Mouse (Mus musculus) neural tube, embryonic 11.5 days (tissue): ENCODE results near the gene Cyb561a3. TPM values are rescaled to one million over a fixed set of nuclear protein-coding genes. Genes with fewer than 3 reads are reported as not detected.

Source experiments
- ATAC-seq: fragments of 200-750 bp; cut with Nextera tagmentation; 2 replicates; pipeline ENCODE4 v1.8.0; 2017; ENCODE audit warnings: moderate number of reproducible peaks, mild to moderate bottlenecking, moderate TSS enrichment, moderate library complexity; ENCODE audit not compliant: insufficient read depth, low FRiP score, low TSS enrichment
- DNase-seq: peaks from one replicate; pipeline ENCODE4 v3.0.0-alpha.2; 2015; ENCODE audit warnings: low spot score
- H3K27ac ChIP-seq: fragments of 300-500 bp; sonication (generic); 2 replicates; pipeline ENCODE4 v1.5.1; 2014; ENCODE audit warnings: low read depth, mild to moderate bottlenecking, low read length
- H3K27me3 ChIP-seq: fragments of 300-500 bp; sonication (generic); 2 replicates; pipeline ENCODE4 v1.6.1; 2014; ENCODE audit warnings: mild to moderate bottlenecking, low read length, mixed read lengths; ENCODE audit not compliant: control insufficient read depth, insufficient read depth
- H3K36me3 ChIP-seq: fragments of 300-500 bp; sonication (generic); 2 replicates; pipeline ENCODE4 v1.6.1; 2014; ENCODE audit warnings: mild to moderate bottlenecking, low read length, moderate library complexity, mixed read lengths; ENCODE audit not compliant: control insufficient read depth, insufficient read depth
- H3K4me1 ChIP-seq: fragments of 300-500 bp; sonication (generic); 2 replicates; pipeline ENCODE4 v1.6.1; 2014; ENCODE audit warnings: low read length, mixed read lengths; ENCODE audit not compliant: control insufficient read depth, insufficient read depth
- H3K4me2 ChIP-seq: fragments of 300-500 bp; sonication (generic); 2 replicates; pipeline ENCODE4 v1.6.1; 2014; ENCODE audit warnings: low read depth, mild to moderate bottlenecking, moderate library complexity
- H3K4me3 ChIP-seq: fragments of 300-500 bp; sonication (generic); 2 replicates; pipeline ENCODE4 v1.5.1; 2014; ENCODE audit warnings: low read depth, low read length
- H3K9ac ChIP-seq: fragments of 300-500 bp; sonication (generic); 2 replicates; pipeline ENCODE4 v1.6.1; 2014; ENCODE audit warnings: mild to moderate bottlenecking, low read length
- H3K9me3 ChIP-seq: fragments of 300-500 bp; sonication (generic); 2 replicates; pipeline ENCODE4 v1.6.1; 2016; ENCODE audit warnings: low read length; ENCODE audit not compliant: control insufficient read depth
- WGBS: fragments of 180-500 bp; shearing (Covaris S2); extraction: QIAGEN DNeasy Blood & Tissue Kit; methylation state at CpG from one replicate; pipeline ENCODE4 v1.1.7; 2014; 5-methylcytosine and 5-hydroxymethylcytosine counted together
- polyA plus RNA-seq: library from polyadenylated mRNA; unstranded; fragments of >200 nt; fragmentation: Nextera tagmentation; extraction: Ambion mirVana; gene quantifications from 2 replicates; pipeline ENCODE4 v1.2.1, GENCODE M21; 2014

The Cyb561a3 gene
- polyA plus RNA-seq, 1 experiment from 2014 or later, result 13.2 TPM

DNA sequence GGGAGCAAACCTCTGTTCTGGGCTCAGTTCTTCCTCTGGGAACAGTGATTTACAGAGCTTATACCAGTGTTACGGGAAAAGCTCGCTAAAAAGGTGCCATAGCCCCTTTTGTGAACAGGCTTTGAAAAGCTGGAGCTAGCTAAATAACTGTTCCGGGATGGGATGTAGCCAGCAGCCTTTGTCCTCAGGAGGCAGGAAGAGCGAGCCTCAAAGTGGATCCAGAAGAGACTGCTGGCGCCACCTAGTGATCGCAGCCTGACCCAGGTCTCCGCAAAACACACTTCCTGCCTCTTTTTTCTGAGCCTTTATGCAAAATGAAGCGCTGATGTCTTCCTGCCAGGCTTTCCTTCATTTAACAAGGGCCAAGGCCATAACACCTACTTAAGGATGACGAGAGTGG is 25.8 kb downstream of the Cyb561a3 start:
- peak overlapping the region; percentile 67 for H3K9ac ChIP-seq
- ATAC-seq (peak; percentile 46), DNase-seq (peak; percentile 92)
- H3K36me3 ChIP-seq, result 0 out of 2 replicates have a peak, but pooled peaks cover 2% of the 10 kb centered on the region
- 2% methylated on average over 9 of the region's 9 CpGs for WGBS
- peak overlapping the region; percentile 24 for H3K4me3 ChIP-seq
- H3K4me1 ChIP-seq, result peaks cover 10% of the 10 kb centered on the region; the same call in 1 of the 2 replicates
- H3K27me3 ChIP-seq, result no peaks in the 10 kb centered on the region
- H3K9me3 ChIP-seq, result no peaks in the 10 kb centered on the region
- peak overlapping the region; percentile 90 for H3K27ac ChIP-seq
- H3K4me2 ChIP-seq, result peak overlapping the region; percentile 48

DNA sequence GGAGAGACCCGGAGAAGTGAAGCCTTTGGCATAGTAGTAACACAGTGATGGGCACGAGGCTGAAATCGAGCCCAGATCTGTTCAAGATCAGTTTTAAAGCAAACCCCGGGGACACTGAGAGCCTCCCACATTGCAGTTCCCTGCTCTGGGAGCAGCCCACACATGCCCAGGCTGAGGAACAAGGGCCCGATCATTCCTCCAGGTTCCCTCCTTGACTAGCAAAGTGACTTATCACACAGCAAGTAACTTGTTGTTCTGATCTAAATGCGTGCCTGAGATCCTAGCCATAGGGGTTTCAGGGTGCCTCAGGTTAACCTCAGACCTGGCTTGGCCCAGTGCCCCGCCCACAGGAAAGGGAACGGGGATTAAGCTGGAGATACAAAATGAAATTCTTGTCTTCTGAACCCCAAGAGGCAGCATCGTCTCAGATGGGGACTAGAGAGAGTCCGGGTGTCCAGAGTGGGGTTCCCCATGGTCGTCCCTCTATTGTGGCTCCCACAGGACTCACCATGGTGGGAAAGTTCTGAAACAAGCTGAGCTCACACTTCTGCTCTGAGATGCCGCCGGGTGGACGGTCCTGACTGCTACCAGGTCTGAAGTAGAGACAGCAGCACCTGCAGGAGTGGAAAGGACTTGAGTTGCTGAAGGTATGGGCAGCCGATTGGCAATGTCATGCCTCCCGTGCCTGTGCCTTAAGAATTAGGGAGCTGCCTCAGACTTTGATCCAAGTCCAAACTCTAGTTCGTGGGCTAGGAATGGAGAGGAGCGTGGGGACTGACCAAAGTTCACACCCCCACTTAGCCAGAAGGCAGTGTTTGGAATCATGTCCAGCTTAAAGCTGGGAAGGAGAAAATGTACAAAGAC is 26.9 kb downstream of the Cyb561a3 start:
- H3K27me3 ChIP-seq, result no peaks in the 10 kb centered on the region
- H3K4me2 ChIP-seq, result no peak overlapping the region
- H3K9me3 ChIP-seq, result no peaks in the 10 kb centered on the region
- H3K4me3 ChIP-seq, result 0 out of 2 replicates have a peak overlapping the region, but pooled peaks have one; percentile 1
- ATAC-seq (no peak), DNase-seq (no peak)
- peak overlapping the region; percentile 18; the same call in 1 of the 2 replicates for H3K9ac ChIP-seq
- H3K4me1 ChIP-seq, result peaks cover 10% of the 10 kb centered on the region; the same call in 1 of the 2 replicates
- H3K27ac ChIP-seq, result no peak overlapping the region
- 88% methylated on average over 18 of the region's 18 CpGs for WGBS
- H3K36me3 ChIP-seq, result peaks cover 7% of the 10 kb centered on the region

DNA sequence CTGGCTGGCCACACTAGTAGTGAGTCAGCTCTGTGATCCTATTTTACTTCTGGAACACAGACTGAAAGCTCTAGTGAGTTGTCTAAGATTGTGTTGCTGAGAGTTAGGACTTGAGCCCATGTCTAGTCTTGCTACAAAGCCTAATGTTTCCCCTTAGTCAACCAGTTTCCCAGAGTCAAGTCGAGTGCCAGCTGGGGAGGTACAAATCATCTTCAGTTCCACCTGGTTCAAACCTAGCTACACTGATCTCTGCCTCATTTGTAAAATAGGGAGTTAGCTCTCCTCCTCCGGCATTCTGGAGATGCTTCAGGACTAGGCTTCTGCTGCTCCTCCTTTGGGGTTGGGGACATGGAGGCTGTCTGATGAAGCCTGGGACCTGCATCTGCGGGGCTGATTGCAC is 27.6 kb downstream of the Cyb561a3 start:
- 60% methylated on average over 3 of the region's 3 CpGs for WGBS
- H3K4me1 ChIP-seq, result peaks cover 10% of the 10 kb centered on the region; the same call in 1 of the 2 replicates
- DNase-seq (no peak), ATAC-seq (no peak)
- H3K27ac ChIP-seq, result peak overlapping the region; percentile 89
- no peaks in the 10 kb centered on the region for H3K9me3 ChIP-seq
- peak overlapping the region; percentile 95 for H3K9ac ChIP-seq
- H3K27me3 ChIP-seq, result no peaks in the 10 kb centered on the region
- peak overlapping the region; percentile 96 for H3K4me3 ChIP-seq
- H3K36me3 ChIP-seq, result peaks cover 8% of the 10 kb centered on the region
- H3K4me2 ChIP-seq, result peak overlapping the region; percentile 78

DNA sequence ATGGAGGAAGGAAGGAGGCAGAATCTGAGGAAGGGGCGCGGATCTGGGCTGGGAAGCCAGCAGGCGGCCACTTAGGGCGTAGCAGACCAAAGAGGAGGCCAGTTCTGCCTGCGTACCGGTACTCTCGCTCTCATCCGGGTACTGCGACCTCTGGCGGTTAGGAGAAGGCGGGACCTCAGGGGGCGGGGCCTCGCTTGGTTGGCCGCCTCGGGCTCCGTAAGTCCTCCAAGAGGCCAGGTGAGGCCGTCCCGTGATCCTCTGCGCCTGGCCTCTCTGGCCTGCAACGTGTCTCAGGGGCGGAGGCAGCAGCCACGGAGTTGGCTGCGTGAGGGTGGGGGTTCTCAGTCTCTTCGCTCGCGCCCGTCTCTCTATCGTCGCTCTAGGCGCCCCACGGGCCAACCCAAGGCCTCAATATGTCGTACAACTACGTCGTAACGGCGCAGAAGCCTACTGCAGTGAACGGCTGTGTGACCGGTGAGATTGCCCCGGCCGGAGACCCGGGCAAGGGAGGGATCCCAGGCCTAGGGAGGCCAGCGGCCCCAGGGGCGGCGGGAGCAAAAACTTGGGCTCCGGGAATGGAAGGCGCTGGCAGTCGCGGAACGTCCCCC is 28.4 kb downstream of the Cyb561a3 start, which contains the start of the genes Ddb1 and Tkfc:
Ddb1 (plus strand) TSS at position 35 of the 608 bp plus-strand sequence.
Tkfc (minus strand) TSS at position 362 of the 608 bp plus-strand sequence.
- ATAC-seq (peak; percentile 95), DNase-seq (peak; percentile 99)
- WGBS, result under 1% methylated on average over 47 of the region's 49 CpGs
- peak within 1 kb of the TSS; percentile 89 for H3K27ac ChIP-seq
- H3K9me3 ChIP-seq, result no peaks in the 10 kb centered on the region
- H3K4me1 ChIP-seq, result peaks cover 10% of the 10 kb centered on the region; the same call in 1 of the 2 replicates
- peaks cover 10% of the 10 kb centered on the region for H3K36me3 ChIP-seq
- H3K4me2 ChIP-seq, result peak within 1 kb of the TSS; percentile 78
- H3K4me3 ChIP-seq, result peak within 1 kb of the TSS; percentile 96
- H3K27me3 ChIP-seq, result no peaks in the 10 kb centered on the region
- H3K9ac ChIP-seq, result peak within 1 kb of the TSS; percentile 95

DNA sequence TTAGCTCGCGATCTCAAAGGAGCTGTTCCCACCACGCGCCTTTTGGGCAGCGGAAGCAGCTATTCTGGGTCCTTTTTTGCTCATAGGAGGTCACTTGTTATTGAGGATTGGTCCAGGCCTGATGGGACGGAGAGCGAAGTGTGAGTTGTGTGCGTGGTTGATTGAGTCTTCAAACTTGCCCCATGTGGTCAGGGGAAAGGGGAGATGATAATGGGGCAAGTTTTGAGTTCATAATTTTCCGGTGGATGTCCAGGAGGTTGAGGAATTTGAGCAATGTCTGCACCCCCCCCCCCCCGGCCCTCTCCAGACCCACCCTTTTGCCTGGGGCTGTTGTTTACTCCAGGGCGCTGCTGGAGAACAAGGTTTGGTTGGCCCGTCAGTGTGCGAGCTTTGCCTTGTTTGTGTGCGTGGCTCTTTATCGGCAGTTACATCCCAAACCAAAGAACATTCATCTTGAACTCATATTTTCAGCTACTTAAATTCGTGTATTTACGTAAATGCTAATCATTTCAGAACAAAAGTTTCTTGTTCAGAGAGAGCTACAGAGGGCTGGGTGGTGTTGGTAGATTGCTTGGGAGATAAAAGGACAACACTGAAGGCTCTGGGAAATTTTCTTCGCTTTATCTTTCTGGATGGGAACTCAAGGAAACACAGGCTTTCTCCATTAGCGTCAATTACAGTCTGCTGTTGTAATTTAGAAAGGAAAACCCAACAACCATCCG is 29.1 kb downstream of the Cyb561a3 start:
- peak overlapping the region; percentile 89 for H3K27ac ChIP-seq
- no peaks in the 10 kb centered on the region for H3K27me3 ChIP-seq
- H3K9me3 ChIP-seq, result no peaks in the 10 kb centered on the region
- H3K4me3 ChIP-seq, result peak overlapping the region; percentile 96
- peaks cover 12% of the 10 kb centered on the region for H3K36me3 ChIP-seq
- WGBS, result 7% methylated on average over 20 of the region's 20 CpGs
- H3K4me2 ChIP-seq, result peak overlapping the region; percentile 78
- peak overlapping the region; percentile 95 for H3K9ac ChIP-seq
- peak; percentile 29 for DNase-seq
- peak; percentile 7; the same call in 1 of the 2 replicates for ATAC-seq
- peaks cover 10% of the 10 kb centered on the region; the same call in 1 of the 2 replicates for H3K4me1 ChIP-seq

DNA sequence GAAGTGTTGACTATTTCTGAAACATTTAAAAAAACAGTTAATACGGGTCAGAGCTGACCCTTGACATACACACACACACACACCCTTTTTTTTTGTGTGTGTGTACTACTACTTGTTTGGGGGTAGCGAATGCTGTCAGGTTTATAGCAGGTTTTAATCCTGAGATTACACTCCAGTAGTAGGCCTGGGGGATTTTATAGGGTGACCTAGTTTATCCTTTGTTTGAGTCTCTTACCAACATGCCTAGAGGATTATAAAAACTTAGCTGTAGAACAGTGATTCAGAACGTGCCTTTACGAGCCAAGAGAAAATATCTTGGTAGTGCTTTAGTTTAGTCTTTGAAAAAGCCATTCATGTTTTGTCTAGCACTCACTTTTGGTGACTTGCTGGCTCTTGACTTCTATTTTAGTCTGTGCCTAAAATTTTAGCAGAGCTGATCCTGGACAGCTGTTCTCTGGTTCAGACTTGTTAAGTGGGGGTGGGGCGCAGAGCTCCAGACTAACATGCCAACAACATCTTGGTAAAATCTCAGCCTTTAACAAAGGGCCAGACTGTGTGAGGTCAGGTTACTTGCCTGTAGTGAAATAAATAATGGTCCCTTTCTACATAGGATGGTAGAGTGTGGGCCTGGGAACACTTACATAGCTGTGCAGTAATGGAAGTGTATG is 31.7 kb downstream of the Cyb561a3 start:
- ATAC-seq, result no peak
- no peak for DNase-seq
- 96% methylated on average over 5 of the region's 5 CpGs for WGBS
- H3K4me1 ChIP-seq, result peaks cover 10% of the 10 kb centered on the region; the same call in 1 of the 2 replicates
- H3K9ac ChIP-seq, result no peak overlapping the region
- no peak overlapping the region for H3K27ac ChIP-seq
- no peaks in the 10 kb centered on the region for H3K9me3 ChIP-seq
- H3K27me3 ChIP-seq, result no peaks in the 10 kb centered on the region
- H3K4me2 ChIP-seq, result no peak overlapping the region
- H3K4me3 ChIP-seq, result no peak overlapping the region
- H3K36me3 ChIP-seq, result peaks cover 28% of the 10 kb centered on the region

DNA sequence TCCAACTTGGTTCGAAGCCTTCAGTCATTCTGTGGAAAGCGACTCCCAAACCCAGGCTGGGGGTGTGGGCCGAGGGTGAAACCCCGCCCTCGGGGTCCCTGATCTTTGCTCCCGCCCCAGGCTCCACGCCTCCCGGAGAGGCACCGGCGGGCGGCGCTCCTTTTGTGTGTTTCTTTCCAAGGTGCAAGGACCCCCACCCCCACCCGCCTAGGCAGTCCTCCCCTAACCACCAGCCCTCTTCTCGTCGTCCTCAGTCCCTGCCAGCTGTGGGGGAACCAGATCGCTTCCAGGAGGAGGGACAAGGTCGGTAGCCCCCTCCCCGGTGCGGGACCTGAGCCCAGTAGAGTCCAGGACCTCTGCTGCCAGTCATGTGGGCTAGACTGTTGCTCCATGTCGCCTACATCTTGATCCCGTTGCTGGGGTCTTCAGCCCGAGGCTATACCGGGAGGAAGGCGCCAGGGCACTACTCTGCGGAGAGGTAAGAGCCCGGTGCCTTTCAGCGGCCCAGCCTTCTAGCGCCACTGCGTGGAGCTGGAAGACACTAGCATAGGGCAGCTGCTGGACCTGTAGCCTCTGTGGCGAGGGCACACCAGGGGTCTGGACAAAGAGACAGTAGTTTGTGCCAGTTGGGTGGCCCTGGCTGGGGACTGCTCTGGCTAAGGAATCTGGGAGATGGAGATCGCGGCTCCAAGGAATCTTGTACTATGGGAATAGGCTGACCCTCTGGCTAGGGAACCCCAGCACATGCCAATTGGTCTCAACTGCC is 57.3 kb downstream of the Cyb561a3 start, which contains the start of gene Vwce:
Vwce (plus strand) TSS at position 108 of the 766 bp plus-strand sequence.
- Histone ChIP-seq H3K27ac (no peak within 1 kb of the TSS), H3K9ac (peak within 1 kb of the TSS; percentile 56), H3K9me3 (no peaks in the 10 kb centered on the region), H3K36me3 (peaks cover 7% of the 10 kb centered on the region), H3K4me3 (peak within 1 kb of the TSS; percentile 36), H3K4me2 (peak within 1 kb of the TSS; percentile 69), H3K4me1 (peaks cover 10% of the 10 kb centered on the region), H3K27me3 (peaks cover 3% of the 10 kb centered on the region; the same call in 1 of the 2 replicates)
- ATAC-seq (peak; percentile 79), DNase-seq (peak; percentile 71)
- 2% methylated on average over 32 of the region's 32 CpGs for WGBS
